Mouse (Mus musculus) frontal cortex, postnatal 14 days (tissue): Measurements from ENCODE around the gene Gm3415.
"Not testable (repeated sequence)": the region's sequence is repeated elsewhere in the genome, so short reads cannot be mapped to it uniquely, and the experiment has no call there.

Experiments used
- DNase-seq, 2 experiments: peaks; one replicate each; pipeline ENCODE4 v3.0.0; 2022; ENCODE audit warnings: low spot score in 2 of 2

Gene Gm3415

DNA sequence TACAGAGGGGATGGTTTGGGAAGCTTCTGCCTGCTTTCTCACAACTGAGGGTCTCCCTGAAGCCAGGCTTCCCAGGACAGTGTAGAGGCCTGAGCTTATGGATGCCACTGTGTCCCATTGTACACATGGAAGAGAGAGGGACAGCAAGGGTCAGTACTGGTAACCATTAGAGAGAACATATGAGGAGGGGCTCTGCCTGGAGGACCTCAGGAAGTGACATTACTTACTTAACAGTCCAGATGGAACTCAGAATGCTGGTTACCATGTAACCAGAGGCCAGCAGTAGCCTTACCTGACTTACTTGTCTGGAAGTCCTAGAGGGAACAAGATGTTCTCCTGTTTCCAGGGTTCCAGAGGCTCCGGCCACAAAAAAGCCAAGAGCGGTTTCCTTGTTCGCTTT, at the start of gene Gm3415:
Gm3415 (plus strand) TSS at position 301 of the 400 bp plus-strand sequence.
- not testable (repeated sequence) for DNase-seq

DNA sequence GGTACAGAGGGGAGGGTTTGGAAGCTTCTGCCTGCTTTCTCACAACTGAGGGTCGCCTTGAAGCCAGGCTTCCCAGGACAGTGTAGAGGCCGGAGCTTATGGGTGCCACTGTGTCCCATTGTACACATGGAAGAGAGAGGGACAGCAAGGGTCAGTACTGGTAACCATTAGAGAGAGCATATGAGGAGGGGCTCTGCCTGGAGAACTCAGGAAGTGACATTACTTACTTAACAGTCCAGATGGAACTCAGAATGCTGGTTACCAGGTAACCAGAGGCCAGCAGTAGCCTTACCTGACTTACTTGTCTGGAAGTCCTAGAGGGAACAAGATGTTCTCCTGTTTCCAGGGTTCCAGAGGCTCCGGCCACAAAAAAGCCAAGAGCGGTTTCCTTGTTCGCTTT, 42.1 kb upstream of the Gm3415 start, which contains the start of gene Gm3402:
Gm3402 (plus strand) TSS at position 301 of the 400 bp plus-strand sequence.
- DNase-seq, result not testable (repeated sequence)

DNA sequence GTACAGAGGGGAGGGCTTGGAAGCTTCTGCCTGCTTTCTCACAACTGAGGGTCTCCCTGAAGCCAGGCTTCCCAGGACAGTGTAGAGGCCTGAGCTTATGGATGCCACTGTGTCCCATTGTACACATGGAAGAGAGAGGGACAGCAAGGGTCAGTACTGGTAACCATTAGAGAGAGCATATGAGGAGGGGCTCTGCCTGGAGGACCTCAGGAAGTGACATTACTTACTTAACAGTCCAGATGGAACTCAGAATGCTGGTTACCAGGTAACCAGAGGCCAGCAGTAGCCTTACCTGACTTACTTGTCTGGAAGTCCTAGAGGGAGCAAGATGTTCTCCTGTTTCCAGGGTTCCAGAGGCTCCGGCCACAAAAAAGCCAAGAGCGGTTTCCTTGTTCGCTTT, 30.4 kb upstream of the Gm3415 start, which contains the start of gene Gm3404:
Gm3404 (plus strand) TSS at position 301 of the 400 bp plus-strand sequence.
- DNase-seq, result not testable (repeated sequence)

DNA sequence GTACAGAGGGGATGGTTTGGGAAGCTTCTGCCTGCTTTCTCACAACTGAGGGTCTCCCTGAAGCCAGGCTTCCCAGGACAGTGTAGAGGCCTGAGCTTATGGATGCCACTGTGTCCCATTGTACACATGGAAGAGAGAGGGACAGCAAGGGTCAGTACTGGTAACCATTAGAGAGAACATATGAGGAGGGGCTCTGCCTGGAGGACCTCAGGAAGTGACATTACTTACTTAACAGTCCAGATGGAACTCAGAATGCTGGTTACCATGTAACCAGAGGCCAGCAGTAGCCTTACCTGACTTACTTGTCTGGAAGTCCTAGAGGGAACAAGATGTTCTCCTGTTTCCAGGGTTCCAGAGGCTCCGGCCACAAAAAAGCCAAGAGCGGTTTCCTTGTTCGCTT, 18.6 kb upstream of the Gm3415 start, which contains the start of gene Gm3409:
Gm3409 (plus strand) TSS at position 301 of the 400 bp plus-strand sequence.
- DNase-seq, result not testable (repeated sequence)

DNA sequence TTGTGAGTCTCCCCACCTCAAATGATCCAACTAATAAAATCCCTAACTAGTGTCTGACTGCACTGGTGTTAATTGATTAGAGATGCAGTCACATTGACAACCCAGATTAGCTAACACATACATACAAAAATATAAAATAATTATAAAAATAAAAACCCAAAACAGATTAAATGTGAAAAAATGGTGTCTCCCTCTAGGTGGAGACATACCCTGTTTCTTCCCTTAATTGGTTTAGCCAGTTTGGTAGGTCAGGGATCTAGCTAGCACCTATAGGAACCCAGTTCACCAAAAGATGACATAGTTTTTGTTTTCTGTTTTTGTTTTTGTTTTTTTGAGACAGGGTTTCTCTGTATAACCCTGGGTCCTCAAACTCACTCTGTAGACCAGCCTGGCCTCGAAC, 8.3 kb downstream of the Gm3415 start:
- no peak for DNase-seq

DNA sequence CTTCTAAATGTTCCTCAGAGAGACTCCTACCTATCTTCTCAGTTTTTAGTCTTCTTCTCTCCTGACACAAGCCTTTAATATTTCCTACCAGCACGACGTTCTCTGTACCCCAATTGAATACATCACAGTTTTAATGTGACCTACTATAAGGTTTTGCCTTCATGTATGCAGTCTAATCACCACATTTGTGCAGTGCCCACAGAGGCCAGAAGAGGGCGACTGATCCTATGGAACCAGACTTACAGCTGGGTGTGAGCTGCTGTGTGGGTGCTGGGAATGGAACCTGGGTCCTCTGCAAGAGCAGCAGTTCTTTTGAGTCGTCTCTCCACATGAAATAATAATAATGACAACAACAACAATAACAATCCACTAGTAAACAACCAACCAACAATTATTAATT, 11.1 kb downstream of the Gm3415 start:
- no peak for DNase-seq

DNA sequence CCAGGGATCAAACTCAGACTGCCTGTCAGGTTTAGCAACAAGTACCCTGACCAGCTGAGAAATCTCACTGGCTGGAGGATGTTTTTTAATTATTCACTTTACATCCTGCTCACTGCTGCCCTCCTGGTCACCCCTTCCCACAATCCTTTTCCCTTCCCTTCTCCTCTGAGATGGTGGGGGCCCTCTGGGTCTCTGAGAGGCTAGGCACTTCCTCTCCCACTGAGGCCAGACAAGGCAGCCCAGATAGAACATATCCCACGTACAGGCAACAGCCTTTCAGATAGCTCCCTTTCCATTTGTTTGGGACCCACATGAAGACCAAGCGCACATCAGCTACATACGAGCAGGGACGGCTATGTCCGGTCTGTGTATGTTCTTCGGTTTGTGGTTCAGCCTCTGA, 14.2 kb downstream of the Gm3415 start:
- DNase-seq, result not testable (repeated sequence)

DNA sequence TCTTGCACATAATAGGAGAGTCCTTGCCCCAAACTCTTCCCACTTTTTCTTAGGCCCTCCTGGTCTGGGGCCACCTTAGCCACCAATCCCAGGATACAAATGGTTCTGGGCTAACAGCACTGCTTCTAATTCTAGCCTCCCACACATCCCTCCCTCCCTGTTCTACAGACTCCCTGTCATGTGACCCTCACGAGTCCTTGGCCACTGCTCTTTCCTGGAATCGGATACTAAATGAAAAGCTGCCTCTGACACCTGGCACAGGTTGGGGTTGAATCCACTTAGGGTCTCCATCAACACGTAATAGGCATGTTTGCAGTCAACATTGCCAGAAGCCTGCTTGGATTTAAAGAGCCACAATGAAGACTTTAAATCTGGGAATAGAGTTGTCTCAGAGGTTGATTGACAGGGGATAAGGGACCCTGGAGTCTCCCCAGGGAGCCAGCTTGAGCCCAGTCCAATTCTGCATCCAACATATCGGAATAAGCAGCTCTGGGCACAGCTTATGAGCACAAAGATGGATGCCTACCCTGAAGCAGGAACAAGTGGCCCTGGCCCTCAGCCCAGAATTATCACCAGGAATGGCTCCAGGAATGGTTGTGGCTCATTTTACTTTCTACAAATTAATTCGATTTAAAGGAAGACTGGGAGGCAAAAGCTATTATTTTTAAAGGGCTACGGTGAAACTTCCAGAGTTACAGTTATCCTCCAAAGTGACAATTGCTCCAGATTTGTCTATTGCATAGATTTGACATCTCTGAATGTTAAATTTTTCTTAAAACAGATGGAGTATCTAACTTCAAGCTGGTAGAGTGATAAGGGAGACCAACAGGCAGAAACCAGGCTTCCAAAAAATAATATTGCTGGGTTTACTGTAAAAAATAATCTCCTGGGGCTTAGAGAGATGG, 16.1 kb downstream of the Gm3415 start:
- DNase-seq, result peak; percentile 25 to 53

DNA sequence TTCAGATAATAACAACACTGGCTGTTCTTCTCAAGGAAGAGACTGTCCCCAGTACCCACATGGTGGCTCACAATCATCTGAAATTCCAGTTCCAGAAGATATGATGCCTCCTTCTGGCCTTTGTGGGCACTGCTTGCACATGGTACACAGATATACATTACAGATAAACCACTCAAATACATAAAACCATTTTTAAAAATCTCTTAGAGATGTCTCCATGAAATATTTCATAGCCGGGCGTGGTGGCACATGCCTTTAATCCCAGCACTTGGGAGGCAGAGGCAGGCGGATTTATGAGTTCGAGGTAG, 16.8 kb downstream of the Gm3415 start:
- not testable (repeated sequence) for DNase-seq

DNA sequence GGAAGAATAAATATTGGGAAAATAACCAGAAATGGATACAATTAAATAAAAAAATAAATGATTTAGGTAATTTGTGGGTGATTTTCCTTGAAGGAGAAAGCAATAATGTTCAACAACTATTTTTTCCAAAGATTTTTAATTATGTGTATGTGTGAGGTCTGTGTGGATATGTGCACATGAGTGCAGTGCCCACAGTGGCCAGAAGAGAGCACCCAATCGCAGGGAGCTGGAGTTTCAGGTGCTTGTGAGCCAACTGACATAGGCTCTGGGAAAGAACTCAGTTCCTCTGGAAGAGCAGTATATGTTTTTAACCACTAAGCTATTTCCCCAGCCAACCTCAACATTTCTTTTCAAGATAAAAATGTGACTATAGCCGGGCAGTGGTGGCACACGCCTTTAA, 20.7 kb downstream of the Gm3415 start:
- no peak for DNase-seq

DNA sequence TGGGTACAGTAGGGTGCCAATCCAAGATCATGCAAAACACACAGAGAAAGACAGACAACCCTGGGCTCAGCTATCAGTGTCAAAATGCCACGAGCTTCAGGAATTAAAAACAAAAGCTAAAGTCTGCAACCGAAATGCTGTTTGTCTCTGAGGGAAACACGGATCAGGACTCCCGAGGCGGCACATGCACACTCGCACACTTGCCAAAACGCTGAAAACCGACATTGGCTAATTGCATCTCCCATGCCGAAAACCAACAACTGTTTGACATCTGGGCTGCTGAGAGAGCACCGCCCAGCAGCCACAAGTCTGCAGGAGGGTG, 28.2 kb downstream of the Gm3415 start:
- DNase-seq, result no peak

DNA sequence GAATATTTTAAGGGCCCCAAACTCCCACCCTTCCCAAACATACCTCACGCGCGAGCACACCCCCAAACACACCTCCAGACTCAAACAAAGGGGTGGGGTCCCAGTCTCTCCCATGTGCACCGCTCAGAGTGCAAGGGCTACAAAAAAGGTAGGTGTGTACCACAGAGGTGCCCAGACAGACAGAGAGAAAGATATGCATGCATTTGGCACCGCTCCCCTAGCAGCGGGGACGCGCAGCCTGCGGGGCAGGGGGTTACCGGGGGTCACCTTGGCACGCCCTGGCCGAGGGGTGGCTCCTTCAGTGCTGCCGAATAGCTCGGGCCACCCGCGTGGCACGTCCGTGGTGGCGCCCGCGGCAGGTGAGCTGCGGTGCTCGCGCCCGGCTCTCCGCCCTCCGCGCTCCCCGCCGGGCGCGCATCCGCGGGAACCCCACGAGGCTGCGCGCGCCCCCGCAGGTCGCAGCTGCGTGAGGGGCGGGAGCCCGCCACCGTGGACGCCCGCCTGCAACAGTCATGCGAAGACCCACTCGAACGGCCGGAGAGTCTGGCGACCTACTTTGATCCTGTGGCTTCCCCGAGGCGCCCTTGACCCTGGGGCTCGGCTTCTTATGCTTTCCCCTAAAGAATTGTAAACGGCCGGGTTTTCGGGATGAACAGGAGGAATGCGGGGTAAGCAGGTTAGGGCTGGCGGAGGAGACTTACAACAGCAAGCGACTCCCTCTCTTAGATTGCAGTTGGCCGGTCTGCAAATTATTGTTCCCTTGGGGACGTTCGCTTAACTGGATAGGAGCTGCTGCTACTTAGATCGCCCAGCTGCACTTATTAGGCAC, 28.8 kb downstream of the Gm3415 start, which contains the start of gene Gpr12:
Gpr12 (minus strand) TSS at position 762 of the 829 bp plus-strand sequence.
- peak; percentile 22 to 30 for DNase-seq

DNA sequence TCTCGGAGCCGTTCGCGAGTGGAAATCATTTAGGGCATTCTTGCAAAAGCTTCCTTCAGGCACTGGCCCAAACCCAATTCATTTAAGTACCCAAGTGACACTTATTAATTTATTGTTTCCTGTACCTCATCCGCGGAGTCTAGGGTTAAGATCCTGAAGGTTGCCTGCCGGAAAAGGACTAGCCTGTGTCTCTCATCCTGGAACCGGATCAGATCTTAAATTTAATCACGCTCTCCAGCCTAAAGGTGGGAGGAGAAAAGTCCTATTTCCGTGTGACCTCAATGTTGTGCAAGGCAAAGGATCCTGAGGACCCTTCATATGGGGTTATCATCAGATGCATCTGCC, 29.3 kb downstream of the Gm3415 start:
- DNase-seq, result no peak

DNA sequence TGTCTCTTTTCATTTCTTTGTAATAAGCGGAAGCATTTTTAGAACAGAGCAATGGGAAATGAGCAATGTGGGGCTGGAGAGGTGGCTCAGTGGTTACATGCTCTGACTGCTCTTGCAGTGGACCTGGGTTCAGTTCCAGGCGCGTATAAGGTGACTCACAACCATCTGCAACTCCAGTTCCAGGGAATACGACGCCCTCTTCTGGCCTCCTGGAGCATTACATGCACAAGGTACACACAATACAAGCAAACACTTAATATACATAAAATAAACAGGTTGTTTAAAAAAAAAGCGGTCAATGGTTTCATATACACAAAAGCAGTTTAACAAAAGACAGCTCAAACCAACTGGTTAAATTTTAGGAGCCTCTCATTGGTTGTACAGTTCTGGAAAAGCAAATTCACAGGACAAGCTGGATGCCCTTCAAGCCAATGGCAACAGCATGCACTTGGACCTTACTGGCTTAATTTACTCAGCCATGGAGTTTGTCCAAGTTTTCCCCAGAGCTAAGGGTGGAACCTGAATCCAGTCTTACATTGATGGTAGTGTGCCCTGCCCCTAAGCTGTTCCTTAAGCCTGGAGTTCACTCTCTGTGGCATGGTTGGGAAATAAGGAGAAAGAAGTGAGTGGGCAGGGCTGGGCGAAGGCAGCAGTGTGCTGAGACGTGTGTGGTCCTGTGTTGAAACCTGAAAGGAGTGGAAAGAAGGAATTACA, 30.6 kb downstream of the Gm3415 start:
- DNase-seq, result no peak

DNA sequence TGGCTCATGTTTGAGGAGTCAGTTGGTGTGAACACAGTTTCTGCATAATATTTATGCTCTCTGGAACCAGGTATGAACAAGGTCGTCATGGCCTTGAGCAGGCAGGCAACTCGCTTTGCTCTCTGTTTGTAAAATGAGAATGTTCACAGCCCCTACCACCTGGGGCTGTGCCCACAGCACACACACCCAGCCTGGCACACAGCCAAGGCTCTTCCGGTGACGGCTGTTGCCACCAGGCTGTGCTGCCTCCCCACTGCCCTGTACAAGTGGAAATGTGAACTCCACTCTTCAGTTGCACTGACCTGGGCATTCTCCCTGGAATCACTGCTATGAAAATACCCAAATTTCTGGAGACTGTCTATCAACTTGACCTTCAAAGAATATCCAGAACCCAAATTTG, 35.1 kb downstream of the Gm3415 start:
- DNase-seq, result no peak

DNA sequence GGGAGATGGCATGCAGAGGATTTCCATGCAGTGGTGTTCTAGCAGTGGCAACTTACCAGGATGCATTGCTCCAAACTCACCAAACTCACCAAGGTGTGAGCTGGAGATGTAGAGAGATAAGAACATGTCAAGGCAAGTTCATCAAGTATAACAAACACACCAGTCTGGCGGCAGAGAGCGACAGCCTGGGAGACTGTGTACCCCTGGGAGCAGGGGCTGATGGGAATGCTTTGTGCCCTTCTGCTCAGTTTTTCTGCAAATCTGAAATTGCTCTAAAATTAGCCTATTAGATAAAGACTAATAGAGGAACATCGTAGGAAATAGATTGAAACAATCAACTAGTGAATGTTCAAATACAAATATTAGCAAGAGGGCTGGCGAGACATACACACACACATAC, 35.7 kb downstream of the Gm3415 start:
- DNase-seq, result no peak

DNA sequence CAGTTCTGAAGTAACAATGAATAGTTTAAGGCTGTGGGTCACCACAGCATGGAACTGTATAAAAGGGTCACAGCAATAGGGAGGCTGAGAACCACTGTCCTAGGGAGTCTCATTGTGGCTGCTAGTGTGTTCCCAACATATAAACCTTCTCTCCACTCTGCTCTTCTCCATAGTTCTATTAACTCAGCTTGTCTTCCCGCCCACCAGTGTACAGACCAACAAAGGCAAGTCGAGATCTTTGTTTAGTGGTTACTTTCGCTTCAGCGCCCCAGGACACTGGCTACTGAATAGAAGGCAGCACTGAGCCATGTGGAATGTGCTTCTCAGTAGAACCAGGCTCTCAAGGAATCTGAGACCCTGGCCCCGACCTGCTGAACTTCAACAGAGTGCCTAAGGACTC, 36.6 kb downstream of the Gm3415 start:
- DNase-seq, result no peak

DNA sequence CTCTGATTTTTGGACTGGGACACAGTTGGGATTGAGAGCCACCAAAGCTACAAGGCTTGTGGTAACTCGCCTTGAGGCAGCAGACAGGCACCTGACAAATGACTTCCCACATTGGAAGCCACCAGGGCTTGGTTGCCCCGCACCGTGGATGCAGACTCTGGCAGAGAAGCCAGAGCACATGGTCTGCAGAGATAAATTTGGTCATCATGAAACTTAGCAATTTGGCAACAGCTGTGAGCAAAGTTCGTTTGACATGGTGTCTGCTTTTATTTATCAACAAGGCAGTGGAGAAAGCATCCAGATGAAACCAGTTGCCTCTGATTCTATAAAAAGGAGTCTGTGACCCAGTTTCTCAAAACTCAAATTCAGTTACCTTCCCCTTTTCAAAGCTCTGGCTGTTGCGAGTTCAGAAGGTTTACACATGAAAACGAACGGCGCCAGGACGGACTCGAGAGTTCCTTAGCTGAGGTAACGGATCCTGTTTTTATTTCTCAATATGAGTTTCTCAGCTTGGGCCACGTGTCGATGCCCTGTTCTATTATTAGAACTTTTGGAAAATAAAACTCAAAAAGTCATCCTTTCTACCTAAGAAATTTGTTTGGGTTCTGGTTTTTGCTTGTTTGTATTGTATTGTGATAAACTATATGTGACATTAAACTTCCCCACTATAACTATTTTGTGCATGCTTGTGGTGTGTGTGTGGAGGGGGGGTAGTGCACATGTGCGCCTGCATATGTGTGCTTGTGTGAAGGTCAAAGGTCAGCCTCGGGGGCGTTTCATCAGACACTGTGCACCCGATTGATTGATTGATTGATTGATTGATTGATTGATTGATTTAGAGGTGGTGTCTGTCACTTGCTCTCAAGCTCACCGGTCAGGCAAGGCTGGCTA, 40.9 kb downstream of the Gm3415 start:
- DNase-seq, result no peak

DNA sequence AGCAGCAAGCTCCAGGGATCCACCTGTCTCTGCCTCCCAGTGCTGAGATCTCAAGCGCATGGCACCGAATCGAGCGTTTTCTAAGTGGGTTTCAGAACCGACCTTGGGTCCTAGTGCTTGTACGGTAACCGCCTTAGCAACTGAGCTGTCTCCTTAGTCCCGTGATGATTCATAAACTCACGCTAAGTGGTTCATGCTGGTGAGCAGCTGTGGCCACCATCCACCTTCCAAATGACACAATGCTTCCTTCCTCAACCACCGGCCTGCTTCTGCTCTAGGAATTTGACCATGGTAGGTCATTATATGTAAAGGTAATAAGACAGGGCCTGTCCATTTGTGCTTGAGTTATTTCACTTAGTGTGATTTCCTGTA, 41.6 kb downstream of the Gm3415 start:
- no peak for DNase-seq

DNA sequence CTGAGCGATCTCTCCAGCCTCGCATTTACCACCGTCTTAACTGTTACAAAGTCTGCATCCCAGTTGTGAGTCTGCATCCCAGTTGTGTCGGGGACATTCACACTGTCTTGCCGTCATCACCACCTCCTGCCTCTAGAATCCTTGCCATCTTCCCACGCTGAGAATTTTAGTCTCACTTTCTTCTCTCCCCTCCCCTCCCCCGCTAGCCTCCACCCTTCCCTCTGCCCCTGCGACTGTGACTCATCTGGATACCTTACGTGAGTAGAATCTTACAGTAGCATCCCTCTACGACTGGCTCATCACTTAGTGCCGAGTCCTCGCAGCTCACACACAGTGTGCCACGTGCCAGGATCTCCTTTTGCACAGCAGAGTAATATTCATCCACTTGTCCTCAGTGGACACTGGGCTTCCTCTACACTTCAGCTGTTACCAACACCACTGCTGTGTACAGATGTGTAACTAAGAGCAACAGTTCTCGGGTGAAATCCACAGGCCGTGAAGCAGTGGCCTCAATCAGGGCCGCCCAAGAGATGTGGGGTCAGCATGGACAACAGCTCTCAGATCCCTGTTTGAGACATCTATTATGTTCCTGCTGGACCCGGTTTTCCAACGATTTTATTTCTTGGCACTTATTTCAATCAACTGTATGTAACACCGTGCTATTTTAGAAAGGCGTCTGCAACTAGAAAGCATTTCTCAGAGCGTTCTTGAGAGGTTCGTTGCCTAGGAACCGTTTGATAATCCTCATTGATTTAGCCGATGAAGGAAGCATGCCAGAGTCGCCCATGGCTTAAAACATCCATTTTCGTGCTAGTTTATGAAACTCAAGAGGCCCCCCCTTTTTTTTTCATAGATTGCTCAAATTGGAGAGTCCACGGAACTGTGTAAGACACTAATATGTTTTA, 42.5 kb downstream of the Gm3415 start:
- no peak for DNase-seq
